Mouse (Mus musculus): Measurements from ENCODE around the gene Olfr155.

- TF ChIP-seq CTCF (IDR thresholded peaks at IDR 0.05; ENCODE audit: borderline replicate concordance, extremely low read depth, insufficient read depth, insufficient read length) (no peak), POLR2A (IDR thresholded peaks at IDR 0.05; ENCODE audit: borderline replicate concordance, extremely low read depth, insufficient read depth, insufficient read length, poor library complexity, severe bottlenecking) (no peak)
These were observed 22.6 kb upstream of the Olfr155 start for GRCm38 (mm10) chr4:43828806-43829205.
